Mouse (Mus musculus) gonadal fat pad, adult 2 months (tissue): ENCODE measurements around the gene Ptger3. TPM values are rescaled to one million over a fixed set of nuclear protein-coding genes. Genes with fewer than 3 reads are reported as not detected.

ENCODE experiments used
- polyA plus RNA-seq: library from polyadenylated mRNA; depleted of rRNA; stranded (reverse); fragments of >200 nt; gene quantifications from 2 replicates; pipeline ENCODE4 v1.2.3, GENCODE M21; 2012; rRNA removed

The Ptger3 gene
- polyA plus RNA-seq, 1 experiment, result 26.0 TPM

Other genes with a start within 250 kb of the Ptger3 start
- gene Zranb2, start 32.7 kb upstream of the Ptger3 start, polyA plus RNA-seq, result 12.8 and 13.2 TPM in 2 replicates